Mouse (Mus musculus): ENCODE data around the gene A630073D07Rik. TPM values are rescaled to one million over a fixed set of nuclear protein-coding genes. Genes with fewer than 3 reads are reported as not detected.
"Not testable (repeated sequence)": the region's sequence is repeated elsewhere in the genome, so short reads cannot be mapped to it uniquely, and the experiment has no call there.

The A630073D07Rik gene
- total RNA-seq (2021) = not detected in 2 replicates
- long read RNA-seq, experiment 1 = 0 reads
- long read RNA-seq, experiment 2 = 0 reads

- DNase-seq = no peak
Measured at GRCm38 (mm10) chr6:132651426-132651825, at the start of gene A630073D07Rik. Gene A630073D07Rik (minus strand): TSS chr6:132651526.

GRCm38 (mm10) chr6:132700907-132701306, 49.6 kb upstream of the A630073D07Rik start, which contains the start of gene Tas2r121:
Gene Tas2r121 (minus strand): TSS chr6:132701007.
- DNase-seq = no peak

- DNase-seq = peak; percentile 13
Measured at GRCm38 (mm10) chr6:132691596-132691995, 40.3 kb upstream of the A630073D07Rik start.

- DNase-seq = no peak
Measured at GRCm38 (mm10) chr6:132656653-132657052, 5.3 kb upstream of the A630073D07Rik start, which contains the start of gene Tas2r120. Gene Tas2r120 (plus strand): TSS chr6:132656953.

GRCm38 (mm10) chr6:132649399-132649798, 1.9 kb downstream of the A630073D07Rik start:
- DNase-seq = no peak

GRCm38 (mm10) chr6:132595613-132596012, 55.7 kb downstream of the A630073D07Rik start, which contains the start of gene Prp2:
Gene Prp2 (plus strand): TSS chr6:132595913.
- DNase-seq = not testable (repeated sequence)

Other genes starting within 250 kb of the A630073D07Rik start
- gene Prh1, start 81.7 kb downstream of the A630073D07Rik start, total RNA-seq (2021) = not detected in 2 replicates
- gene Prp2, start 55.6 kb downstream of the A630073D07Rik start, total RNA-seq (2021) = not detected in 2 replicates
- not detected in 2 replicates for gene Tas2r120, start 5.4 kb upstream of the A630073D07Rik start, total RNA-seq (2021)
- not detected in 2 replicates for gene Tas2r121, start 49.5 kb upstream of the A630073D07Rik start, total RNA-seq (2021)
- gene Tas2r122, start 60.4 kb upstream of the A630073D07Rik start, total RNA-seq (2021) = not detected in 2 replicates
- not detected in 2 replicates for gene Tas2r115, start 86.5 kb upstream of the A630073D07Rik start, total RNA-seq (2021)
- gene Tas2r124, start 103.2 kb upstream of the A630073D07Rik start, total RNA-seq (2021) = not detected in 2 replicates
- not detected in 2 replicates for gene Tas2r102, start 110.6 kb upstream of the A630073D07Rik start, total RNA-seq (2021)
- not detected in 2 replicates for gene Tas2r136, start 126.6 kb upstream of the A630073D07Rik start, total RNA-seq (2021)
- not detected in 2 replicates for gene Tas2r117, start 151.3 kb upstream of the A630073D07Rik start, total RNA-seq (2021)
- not detected in 2 replicates for gene Tas2r123, start 195.6 kb upstream of the A630073D07Rik start, total RNA-seq (2021)
- not detected in 2 replicates for gene Tas2r116, start 203.9 kb upstream of the A630073D07Rik start, total RNA-seq (2021)
- gene Tas2r110, start 216.5 kb upstream of the A630073D07Rik start, total RNA-seq (2021) = not detected in 2 replicates
- not detected in 2 replicates for gene Tas2r113, start 241.5 kb upstream of the A630073D07Rik start, total RNA-seq (2021)